Mouse (Mus musculus) adrenal gland, postnatal 25 days (tissue): Measurements from ENCODE around the gene Tmem104. TPM values are rescaled to one million over a fixed set of nuclear protein-coding genes. Genes with fewer than 3 reads are reported as not detected.
A peak's percentile ranks its signal among the peaks of the same experiment; 100 is the strongest.

Source experiments
- DNase-seq: peaks from one replicate; pipeline ENCODE4 v3.0.0; 2021; ENCODE audit warnings: mixed read lengths
- total RNA-seq: library from RNA; stranded (reverse); gene quantifications from 2 replicates; pipeline ENCODE4 v1.2.3, GENCODE M21; 2021

Tmem104 gene
- total RNA-seq, 1 experiment from 2014 or later, result 22.3 TPM

DNA sequence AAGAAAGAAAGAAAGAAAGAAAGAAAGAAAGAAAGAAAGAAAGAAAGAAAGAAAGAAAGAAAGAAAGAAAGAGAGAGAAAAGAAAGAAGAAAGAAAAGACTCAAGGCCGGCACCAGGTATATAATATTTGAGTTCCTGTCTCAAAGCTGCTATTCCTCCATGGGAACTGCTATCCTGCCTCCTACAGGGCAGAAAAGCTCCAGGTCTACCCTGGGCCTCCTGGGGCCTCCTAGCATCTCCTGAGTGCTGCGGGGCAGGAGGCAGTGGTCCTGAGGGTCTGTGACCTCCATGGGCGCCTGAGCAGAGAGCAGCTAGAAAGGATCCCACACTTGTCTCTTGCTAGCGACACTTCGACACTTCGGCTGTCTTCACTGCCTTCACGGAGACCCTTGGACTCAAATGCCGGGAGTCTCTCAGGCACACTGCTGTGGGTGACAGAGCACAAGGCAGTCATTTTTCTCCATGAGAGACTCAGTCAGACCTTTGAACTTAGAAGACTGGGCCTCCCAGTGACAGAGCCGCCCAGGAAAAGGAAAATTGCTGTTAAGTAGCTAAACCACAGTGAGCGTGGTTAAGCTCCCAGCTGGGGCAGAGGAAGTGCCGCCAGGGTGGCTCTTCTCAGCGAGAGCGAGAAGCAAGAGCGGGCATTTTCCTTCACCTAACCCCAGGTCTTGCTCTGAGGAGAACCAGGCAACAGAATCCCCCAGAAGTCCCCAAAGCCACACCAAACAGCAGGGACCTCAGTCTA, 44.1 kb downstream of the Tmem104 start:
- no peak for DNase-seq

DNA sequence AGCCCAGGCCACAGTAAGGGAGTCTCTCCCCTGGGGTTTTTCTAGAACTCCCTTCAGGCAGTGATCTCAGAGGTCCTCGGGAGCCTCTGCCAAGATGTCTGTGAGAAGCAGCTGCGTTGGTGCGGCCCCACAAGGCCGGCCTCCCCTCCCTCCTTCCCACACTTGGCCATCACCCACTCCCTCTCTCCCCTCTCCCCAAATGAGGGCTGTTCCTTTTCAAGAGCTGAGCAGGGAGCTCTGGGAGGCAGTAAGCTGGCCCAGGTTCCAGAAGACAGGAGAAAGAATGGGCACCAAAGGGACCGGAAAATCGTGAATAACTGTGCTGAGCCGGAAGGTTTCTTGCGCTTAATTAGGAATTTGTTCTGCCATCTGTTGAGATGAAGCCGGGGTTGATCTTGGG, 44.6 kb downstream of the Tmem104 start:
- DNase-seq, result no peak

DNA sequence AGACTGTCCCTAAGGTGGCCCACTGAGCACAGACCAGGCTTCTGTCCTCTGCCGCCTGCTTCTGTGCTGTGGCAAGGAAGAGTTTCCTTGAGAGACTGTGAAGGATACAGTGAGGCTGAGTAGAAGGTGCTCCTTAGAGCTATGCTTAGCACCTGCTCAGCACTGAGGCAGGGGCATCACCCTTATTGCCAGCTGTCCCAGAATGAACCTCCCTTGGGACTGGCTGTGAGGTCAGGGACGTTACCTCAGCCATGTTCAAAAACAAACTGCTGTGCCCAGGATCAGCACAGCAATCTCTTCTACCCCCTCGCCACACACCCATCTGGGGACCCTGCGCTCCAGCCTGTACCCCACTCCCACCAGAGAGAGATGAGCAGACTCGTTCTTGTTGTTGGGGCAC, 45.6 kb downstream of the Tmem104 start:
- no peak for DNase-seq

DNA sequence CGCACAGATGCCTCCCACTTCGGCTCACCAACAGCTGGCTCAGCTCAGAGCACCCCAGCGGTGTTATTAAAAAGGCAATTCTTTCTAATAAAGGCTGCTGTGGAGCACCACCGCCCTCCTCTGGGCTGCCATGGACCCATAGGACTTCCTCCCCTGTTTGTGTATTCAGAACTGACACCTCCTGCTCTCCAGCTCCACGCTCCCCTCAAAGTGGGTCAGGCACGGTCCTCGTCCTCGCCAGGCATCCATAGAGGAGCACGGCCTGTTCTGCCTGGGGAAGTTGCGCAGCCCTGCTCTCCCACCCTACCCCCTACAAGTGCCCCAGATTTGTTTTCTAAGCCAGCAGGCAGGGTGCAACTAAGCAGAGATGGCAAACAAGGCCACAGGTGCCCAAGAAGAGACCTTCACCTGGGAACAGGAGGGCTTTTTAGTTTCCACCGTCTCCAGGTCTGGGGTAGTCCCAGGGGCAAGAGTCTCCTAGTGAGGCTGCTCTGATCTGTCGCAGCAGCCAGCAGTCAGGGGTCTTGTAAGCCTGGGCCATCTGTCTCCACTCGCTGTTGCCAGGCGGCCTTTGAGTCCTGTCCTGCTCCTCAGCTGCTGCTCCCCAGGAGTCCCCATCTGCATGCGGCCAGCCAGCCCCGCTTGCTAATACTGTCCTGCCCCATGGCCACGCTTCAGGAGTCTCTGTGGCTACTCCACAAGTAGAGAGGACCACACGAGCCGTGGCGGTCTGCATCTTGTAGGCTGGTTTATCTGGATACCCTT, 46.4 kb downstream of the Tmem104 start:
- DNase-seq, result no peak

DNA sequence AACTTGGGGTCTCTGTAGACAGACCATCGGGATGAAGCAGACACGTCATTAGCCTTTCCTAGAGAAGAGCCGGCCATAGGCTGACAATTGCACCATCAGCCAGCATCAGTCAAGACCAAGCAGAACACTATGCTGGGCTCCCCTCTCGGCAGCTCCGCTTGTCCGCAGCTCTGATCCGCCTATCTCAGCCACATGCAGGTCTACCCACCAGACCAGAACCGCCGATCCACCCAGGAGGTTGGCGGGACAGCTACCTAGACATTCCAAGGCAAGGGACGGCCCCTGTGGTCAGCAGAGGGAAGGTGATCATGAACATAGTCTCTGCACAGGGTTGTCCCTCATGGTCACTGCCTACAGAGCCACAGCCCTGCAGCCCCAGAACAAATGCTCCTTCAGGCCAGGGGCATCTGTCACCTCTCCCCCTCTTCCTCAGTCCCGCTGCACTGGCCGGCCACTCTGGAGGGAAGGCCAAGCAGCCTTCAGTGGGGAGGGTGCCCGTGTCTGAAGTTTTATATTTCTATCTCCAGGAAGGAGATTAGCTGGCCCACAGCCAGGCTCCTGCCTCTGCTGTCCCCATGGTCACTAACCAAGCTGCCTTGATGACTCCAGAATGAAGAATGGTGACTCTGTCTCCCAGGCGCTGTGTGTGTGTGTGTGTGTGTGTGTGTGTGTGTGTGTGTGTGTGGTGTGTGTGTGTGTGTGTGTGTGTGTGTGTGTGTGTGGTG, 47.2 kb downstream of the Tmem104 start:
- peak; percentile 75 for DNase-seq

DNA sequence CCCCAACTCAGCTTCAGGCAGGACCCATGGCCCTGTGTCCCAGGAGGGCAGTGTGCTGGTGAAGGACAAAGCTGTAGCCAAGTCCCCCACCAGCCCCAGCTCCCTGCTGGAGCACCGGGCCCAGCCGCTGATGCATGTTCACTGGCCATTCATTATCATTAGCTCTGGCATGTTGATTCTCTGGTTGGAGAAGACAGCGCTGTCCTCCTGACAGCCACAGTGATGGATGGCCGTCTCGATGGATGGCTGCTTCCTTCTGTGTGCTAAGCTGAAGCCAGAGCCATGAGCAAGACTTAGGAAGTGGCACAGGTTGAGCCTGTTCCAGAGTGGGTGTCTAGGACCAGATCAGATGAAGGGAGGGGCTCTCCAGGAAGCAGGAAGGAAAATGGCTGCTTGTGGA, 49.3 kb downstream of the Tmem104 start:
- DNase-seq, result no peak

DNA sequence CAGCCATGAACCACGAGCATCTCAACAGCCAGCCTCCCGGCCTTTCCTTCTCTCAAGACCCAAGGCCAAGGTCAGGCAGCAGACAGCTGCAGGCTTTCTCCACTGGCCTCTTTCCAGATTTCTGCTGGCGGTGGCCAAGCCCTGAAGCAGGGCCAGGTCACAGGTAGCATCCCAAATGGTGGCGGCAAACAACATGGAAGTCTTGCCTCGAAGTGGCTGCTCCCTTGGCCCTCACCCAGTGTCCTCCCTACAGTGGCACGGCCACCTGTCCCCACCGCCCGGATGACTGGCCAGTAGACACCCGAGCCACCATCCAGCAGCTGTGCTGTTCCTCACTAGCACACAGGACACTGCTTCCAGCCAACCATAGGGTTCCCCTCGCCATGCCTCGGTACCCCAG, 54.1 kb downstream of the Tmem104 start:
- no peak for DNase-seq

DNA sequence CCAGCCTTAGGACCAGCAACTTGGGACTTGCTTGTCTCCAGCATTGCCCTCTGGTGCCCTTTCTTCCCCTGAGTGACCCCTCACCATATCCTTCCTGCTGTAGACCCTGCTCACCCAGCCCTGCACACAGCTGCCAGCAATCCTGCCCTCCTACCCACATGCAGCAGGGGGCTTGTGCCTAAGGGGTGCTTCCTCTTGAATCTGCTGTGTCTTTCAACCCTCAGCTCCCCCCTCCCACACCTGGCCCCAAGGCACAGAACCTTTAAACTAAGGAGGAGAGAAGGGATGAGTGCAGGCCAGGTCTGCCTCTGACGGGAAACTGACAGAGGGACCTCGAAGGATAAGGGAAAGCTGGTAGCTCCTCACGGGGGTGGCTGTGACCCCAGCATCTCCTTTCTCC, 55.5 kb downstream of the Tmem104 start:
- no peak for DNase-seq

DNA sequence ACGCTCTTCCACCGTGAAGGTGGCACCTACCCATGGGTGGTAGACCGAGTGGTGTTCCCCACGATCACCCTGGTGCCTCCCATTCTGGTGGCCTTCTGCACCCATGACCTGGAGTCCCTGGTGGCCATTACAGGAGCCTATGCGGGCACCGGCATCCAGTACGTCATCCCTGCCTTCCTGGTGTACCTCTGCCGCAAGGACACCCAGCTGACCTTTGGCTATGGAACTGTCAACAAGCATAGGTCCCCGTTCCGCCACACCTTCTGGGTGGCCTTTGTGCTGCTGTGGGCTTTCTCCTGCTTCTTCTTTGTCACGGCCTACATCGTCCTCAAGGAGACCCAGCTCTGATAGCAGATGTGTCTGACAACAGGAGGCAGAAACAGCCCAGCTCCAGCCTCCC, 56.5 kb downstream of the Tmem104 start:
- no peak for DNase-seq

DNA sequence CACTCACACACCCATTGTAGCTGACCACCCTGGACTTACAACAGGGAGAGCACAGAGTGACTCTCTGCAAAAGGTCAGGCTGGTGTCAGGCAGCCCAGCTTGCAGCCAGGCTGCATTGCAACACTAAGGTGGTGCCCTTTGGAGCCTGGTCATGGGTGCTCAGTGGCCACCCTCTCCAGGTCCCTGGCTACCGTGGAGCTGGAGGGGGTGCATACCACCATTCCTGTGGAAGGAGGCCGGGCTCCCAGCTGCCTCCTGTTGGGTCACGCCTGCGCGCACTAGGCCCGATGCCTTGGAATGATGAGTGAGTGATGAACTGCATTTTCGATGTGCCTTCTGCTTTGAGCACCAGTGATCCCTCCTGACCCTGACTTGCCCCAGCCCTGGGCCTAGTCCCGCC, 57.6 kb downstream of the Tmem104 start:
- DNase-seq, result no peak

DNA sequence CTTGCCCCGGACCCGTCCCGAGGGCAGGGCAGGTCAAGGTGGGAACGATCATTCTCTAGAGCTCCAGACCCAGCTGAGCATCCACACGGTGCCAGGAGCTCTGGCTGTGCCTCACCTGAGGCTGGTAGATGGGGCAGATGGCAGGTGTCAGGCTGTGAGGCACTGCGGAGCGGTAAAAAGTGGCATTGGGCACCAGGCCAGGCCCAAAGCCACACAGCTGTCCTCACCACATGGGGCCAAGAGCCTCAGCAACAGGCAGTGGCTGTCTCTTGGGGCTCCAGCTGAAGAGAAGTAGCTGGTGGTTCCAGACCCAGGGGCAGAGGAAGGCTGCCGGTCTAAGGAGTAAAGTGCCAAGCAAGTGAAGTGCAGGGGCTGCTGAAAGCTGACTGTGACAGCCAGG, 59.1 kb downstream of the Tmem104 start:
- no peak for DNase-seq

DNA sequence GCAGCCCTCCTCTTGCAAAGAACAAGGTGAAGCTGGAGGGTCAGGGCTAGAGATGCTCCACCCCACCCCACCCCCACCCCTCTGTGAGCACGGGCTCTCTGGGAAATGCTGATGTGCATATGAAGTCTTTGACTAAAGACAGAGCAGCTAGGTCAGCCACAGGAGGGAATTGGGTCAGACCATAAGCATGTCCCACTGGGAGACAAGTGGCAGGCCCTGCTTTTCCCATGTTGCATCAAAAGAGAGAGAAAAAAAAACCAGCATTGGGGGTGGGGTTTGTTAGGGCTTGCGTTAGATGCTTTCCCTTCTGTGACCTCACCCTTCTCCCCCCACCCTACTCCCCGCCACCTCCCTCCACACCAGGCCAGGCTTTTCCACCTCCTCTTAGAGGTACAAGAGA, 60.0 kb downstream of the Tmem104 start:
- no peak for DNase-seq

DNA sequence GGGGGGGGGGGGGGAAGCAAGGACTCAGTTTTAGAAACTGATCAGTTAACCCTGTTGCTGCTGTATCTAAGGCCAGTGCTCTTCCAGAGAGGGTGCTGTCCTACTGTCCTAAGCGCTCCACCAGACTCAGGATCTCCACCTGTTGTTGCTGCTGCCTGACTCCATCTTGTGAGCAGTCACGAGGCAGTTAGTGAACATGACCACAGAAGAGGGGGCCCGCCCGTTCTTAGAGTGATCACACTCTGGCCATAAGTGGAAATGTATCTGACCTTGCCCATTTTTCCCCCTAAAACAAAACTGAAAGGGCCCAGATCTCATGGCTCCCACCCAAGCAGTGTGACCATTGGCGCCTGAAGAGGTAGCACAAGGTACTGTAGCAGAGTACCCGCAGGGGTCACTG, 60.7 kb downstream of the Tmem104 start:
- no peak for DNase-seq

DNA sequence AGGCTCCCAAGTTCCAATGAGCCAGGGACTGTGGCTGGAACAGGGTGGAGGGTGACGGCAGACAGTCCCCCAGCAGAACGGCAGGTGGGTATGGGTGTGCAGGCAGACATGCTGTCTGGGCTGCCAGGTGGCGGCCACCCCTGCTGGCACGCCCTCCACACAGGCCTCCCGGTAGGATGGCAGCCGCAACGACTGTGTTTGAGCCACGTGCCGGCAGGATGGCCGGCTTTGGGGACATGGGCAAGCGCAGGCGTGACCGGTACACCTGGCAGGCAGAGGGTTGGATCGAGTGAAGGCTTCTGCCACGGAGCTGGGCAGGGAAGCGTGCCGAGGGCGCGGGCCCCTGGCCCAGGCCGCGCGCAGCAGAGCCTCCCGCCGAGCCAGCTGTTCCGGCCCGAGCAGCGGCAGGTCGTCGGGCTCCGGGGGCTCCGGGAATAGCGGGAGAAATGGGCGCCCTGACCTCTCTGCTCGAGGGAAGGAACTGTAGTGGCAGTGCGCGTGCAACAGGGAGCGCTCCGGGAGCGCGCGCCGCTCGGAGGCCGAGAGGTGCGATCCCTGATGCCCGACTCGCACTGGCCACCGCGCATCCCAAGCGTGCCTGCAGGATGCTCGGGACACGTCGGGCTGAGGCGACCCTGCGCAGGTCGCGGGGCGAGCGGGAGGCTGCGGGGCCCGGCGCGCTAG, 62.6 kb downstream of the Tmem104 start:
- peak; percentile 43 for DNase-seq

DNA sequence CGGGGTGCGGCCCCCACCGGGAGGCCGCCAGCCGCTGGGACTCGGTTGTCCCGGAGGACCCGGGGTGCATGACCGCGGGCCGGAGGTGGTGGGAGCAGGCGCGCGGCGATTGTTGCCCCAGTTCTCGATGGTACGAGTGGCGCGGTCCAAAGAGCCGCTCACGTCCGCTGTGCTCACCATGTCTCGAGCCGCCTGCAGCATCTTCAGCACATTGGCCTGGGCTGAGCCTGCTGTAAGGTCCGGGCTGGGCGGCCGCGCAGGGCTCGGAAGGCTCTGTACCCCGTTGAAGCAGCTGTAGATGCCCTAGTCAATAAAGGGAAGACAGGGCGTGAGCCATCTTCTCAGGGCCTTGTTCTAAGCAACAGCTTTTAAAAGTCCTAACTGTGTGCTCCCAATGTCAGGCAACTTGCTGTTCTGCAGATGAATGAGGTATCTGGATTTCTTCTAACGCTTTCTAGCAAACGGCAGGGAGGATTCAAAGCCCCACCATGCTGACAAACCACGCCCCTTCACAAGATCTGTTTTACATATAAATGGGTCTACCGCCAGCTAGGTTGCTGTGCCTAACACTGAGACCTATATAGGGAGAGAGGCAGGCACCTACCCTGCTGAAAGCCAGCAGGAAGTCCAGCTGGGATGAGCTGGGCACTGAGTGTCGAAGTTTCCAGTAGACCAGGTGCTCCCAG, 63.3 kb downstream of the Tmem104 start:
- DNase-seq, result no peak

DNA sequence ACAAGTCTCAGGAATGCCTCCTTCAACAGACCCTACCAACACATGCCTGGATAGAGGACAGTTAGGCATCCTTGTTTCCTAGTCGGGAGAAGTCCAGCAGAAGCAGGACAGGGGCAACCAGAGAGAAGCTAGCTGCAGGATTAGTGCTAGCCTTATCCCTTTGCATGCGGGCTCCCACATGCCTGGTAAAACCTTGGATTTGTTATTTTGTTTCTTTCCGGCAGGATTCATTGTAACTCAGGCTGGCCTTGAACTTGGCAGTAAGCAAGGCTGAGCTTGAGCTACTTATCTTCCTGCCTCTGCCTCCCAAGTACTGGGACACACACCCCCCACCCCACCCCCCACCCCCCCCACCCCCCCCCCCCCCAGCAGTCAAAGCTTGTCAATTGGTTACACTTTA, 64.0 kb downstream of the Tmem104 start:
- no peak for DNase-seq

DNA sequence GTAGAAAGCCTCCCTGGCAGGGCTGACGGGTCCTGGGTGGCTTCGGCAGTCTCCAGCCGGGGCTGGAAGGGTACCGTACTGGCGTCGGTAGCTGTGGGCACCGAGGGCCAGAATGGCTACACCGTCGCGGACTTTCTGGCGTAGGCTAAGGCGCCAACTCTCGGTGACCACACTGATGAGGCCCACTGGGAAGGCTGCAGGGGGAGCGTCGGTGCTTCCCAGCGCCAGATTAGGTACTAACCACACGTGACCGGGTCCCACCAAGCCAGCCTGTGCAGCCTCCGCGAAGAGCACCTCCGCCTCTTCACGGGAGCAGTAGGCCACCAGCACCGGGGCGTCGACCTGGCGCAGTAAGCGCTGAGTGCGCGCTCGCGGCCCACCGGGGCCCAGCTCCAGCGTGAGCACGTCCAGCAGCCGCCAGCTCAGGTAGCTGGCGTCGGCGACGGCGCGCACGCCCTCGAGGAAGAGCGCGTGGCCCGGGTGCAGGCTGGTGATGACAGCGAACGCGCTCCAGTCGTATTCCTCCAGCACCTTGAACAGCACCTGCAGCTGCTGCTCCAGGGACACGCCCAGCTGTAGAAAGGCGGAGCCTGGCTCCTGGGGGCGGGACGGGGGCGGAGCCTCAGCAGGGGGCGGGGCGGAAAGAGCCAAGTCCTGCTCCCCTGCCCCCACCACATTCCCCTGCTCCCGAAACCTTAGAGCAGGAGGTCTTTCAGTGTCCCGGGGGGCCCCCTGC, 70.7 kb downstream of the Tmem104 start:
- no peak for DNase-seq

DNA sequence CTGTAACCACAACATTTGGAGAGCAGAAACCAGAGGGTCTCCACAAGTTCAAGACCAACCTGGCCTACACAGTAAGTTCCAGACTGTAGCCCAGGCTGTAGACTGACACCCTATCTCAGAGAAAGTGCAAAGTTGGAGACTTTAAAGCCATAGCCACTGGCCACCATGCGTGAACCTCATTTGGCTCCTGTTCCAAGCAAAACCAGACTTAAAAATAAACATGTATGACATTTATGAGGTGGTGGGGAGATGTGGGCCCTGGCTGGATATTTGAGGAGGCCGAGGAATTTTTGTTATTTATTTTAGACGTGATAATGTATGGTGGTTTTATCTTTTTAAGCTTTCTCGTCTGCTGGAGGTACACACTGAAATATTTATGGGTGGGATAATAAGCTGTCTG, 71.8 kb downstream of the Tmem104 start:
- no peak for DNase-seq

DNA sequence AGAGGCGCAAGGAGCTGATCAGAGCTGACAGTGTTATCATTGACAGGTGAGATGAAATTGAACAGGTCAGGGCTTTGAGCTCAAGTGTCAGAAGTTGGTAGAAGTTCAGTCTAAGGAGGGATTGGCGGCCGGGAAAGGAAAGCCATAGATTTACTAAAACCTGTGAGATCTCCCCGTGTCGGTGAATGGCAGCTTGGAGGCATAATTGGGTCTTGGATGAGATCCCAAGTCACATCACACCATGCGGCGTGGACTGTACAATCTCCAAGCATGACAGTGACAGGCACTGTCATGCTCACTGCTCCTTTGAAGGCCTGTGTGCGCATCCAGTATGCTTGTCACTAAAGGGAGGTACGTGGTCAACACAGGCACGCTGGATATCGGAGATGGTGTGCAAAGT, 75.7 kb downstream of the Tmem104 start:
- DNase-seq, result no peak

DNA sequence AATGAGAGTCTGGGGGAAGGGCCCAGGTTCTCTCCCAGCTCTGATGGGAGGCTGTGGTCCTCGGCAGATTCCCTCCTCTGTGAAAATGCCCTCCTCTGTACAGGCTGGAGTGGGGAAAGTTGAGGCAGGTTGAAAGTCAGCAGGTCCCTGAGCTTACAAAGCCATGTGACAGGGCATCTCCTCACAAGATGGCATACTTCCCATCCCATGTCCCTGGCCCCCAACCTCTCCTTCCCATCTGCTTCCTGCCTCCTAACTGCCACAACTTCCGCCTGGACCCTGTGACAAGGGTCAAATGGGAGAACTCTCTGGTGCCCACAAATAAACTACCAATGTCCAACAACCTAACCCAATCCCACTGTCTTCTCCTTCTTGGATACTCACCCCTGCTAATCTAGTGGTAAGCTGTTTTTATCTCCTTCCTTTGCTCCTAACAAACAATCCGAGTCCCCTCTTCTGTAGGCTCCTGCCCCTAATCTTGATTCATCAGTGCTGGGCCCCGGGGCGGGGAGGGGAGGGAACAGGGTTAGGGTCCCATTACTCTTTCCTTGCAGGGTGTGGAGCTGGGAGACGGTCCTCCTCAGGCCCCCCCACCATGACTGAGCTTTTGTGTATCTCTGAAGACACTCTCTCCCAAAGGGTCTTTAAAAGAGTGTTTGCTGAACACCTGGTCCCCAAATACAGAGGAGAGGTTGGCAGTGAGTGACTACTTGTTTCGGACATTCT, 77.0 kb downstream of the Tmem104 start:
- DNase-seq, result no peak
